Mouse (Mus musculus) stomach, embryonic 14.5 days (tissue): Measurements from ENCODE around the gene Pklr. TPM values are rescaled to one million over a fixed set of nuclear protein-coding genes. Genes with fewer than 3 reads are reported as not detected.

Experiments
- ATAC-seq: fragments of 200-750 bp; cut with Nextera tagmentation; 2 replicates; pipeline ENCODE4 v1.8.0; 2017; ENCODE audit warnings: low read depth, moderate TSS enrichment; ENCODE audit not compliant: insufficient number of reproducible peaks, insufficient read depth, low FRiP score
- H3K27ac ChIP-seq: fragments of 300-500 bp; sonication (generic); 2 replicates; pipeline ENCODE4 v1.5.1; 2014; ENCODE audit warnings: mild to moderate bottlenecking, low read length, moderate library complexity, mixed read lengths
- H3K27me3 ChIP-seq: fragments of 300-500 bp; sonication (generic); 2 replicates; pipeline ENCODE4 v1.6.1; 2014; ENCODE audit warnings: low read length, control low read depth, mixed read lengths; ENCODE audit not compliant: control insufficient read depth, insufficient read depth
- H3K36me3 ChIP-seq: fragments of 300-500 bp; sonication (generic); 2 replicates; pipeline ENCODE4 v1.6.1; 2014; ENCODE audit warnings: mild to moderate bottlenecking, control low read depth, low read length, moderate library complexity, mixed read lengths; ENCODE audit not compliant: control insufficient read depth, insufficient read depth
- H3K4me1 ChIP-seq: fragments of 300-500 bp; sonication (generic); 2 replicates; pipeline ENCODE4 v1.6.1; 2014; ENCODE audit warnings: low read length, control low read depth, mixed read lengths; ENCODE audit not compliant: control insufficient read depth, insufficient read depth
- H3K4me2 ChIP-seq: fragments of 300-500 bp; sonication (generic); replicated peaks from 2 replicates; pipeline ENCODE4 v1.6.1; 2014; ENCODE audit warnings: low read depth, low read length, control low read depth
- H3K4me3 ChIP-seq: fragments of 300-500 bp; sonication (generic); 2 replicates; pipeline ENCODE4 v1.5.1; 2014; ENCODE audit warnings: low read depth, low read length, control low read depth
- H3K9ac ChIP-seq: fragments of 300-500 bp; sonication (generic); replicated peaks from 2 replicates; pipeline ENCODE4 v1.6.1; 2014; ENCODE audit warnings: low read depth, mild to moderate bottlenecking, control low read depth, low read length, moderate library complexity, mixed read lengths
- H3K9me3 ChIP-seq: fragments of 300-500 bp; sonication (generic); 2 replicates; pipeline ENCODE4 v1.6.1; 2016; ENCODE audit warnings: low read depth, low read length, control low read depth; ENCODE audit not compliant: control insufficient read depth
- WGBS: fragments of 180-500 bp; shearing (Covaris S2); extraction: QIAGEN DNeasy Blood & Tissue Kit; methylation state at CpG from one replicate; pipeline ENCODE4 v1.1.7; 2014; 5-methylcytosine and 5-hydroxymethylcytosine counted together
- polyA plus RNA-seq: library from polyadenylated mRNA; unstranded; fragments of >200 nt; fragmentation: Nextera tagmentation; extraction: Ambion mirVana; gene quantifications from 2 replicates; pipeline ENCODE4 v1.2.1, GENCODE M21; 2014

Pklr gene
- polyA plus RNA-seq, 1 experiment from 2014 or later, result 3.3 TPM

DNA sequence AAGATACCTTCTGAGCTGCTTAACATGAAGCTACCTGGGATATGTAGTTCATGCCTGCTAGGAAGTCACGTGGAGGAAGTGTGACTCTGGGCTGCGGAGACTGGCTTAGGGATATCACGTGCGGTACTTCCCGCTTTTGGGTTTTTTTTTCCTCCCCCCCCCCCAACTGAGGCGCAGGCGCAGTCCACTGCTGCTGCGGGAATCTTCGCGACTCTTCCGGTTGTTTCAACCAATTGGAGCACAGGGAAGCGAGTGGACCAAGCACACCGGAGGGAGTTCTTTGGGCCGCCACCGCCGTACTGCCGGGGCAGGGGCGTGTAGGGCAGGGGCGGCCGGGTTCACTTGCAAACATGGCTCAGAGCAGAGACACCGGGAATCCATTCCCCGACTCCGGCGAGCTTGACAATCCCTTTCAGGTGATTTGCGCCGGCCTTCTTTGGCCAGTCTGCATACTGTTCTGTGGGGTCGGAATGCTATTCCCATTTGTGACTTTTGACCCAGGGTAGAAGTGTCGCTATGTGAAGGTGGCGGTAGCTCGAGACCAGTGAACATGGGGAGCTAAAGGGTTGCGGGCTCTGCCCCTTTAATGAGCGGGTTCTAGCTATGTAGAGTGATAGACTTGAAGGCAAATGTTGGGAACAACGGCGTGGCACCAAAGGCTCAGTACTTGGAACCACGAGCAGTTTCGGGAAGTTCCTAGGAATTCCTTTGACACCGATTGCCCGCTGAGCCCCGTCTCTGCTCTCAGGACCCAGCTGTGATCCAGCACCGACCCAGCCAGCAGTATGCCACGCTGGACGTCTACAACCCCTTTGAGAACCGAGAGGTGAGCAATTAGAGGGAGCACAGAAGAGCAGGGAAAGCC lies 41.5 kb downstream of the Pklr start, which contains the start of gene Scamp3:
Gene Scamp3 (plus strand): TSS at position 232 of the 865 bp plus-strand sequence.
- WGBS, result under 1% methylated on average over 43 of the region's 43 CpGs
- H3K9me3 ChIP-seq, result no peaks in the 10 kb centered on the region
- peak; percentile 95 for ATAC-seq
- peaks cover 6% of the 10 kb centered on the region; the same call in 1 of the 2 replicates for H3K4me1 ChIP-seq
- peak within 1 kb of the TSS; percentile 73 for H3K4me3 ChIP-seq
- peak within 1 kb of the TSS; percentile 82 for H3K4me2 ChIP-seq
- H3K27me3 ChIP-seq, result no peaks in the 10 kb centered on the region
- H3K27ac ChIP-seq, result peak within 1 kb of the TSS; percentile 66; the same call in 1 of the 2 replicates
- peaks cover 65% of the 10 kb centered on the region for H3K36me3 ChIP-seq
- peak within 1 kb of the TSS; percentile 86 for H3K9ac ChIP-seq

DNA sequence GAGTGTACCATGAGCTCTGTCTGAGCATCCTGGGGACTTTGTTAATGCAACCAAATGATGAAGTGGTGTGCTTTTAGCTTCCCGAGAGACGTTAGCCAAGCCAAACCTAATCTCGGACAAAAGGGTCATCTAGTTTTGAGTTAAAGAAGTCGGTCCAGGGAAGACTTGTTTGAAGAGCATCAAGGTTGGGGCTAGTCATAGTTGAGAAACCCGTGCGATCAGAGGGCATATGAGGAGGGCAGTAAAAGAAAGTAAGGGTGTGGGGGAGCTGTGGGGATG lies 42.1 kb downstream of the Pklr start:
- no peak for ATAC-seq
- Histone ChIP-seq H3K4me3 (peak overlapping the region; percentile 73), H3K36me3 (peaks cover 59% of the 10 kb centered on the region), H3K4me1 (peaks cover 9% of the 10 kb centered on the region; the same call in 1 of the 2 replicates), H3K9ac (peak overlapping the region; percentile 86), H3K27ac (peak overlapping the region; percentile 66; the same call in 1 of the 2 replicates), H3K27me3 (no peaks in the 10 kb centered on the region), H3K4me2 (peak overlapping the region; percentile 82), H3K9me3 (no peaks in the 10 kb centered on the region)
- WGBS, result 3% methylated on average over 6 of the region's 6 CpGs

DNA sequence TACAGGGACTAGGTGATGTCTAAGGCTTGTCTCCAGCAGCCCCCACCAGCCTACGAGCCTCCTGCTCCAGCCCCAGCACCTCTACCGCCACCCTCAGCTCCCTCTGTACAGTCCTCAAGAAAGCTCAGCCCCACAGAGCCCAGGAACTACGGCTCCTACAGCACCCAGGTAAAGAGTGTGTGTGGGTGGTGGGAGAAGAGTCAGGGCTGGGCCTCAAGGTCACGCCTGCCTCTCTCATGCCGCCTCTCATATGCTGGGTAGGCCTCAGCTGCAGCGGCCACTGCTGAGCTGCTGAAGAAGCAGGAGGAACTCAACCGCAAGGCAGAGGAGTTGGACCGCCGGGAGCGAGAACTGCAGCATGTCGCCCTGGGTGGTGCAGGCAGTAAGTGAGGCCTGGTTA lies 43.1 kb downstream of the Pklr start:
- Histone ChIP-seq H3K36me3 (peaks cover 49% of the 10 kb centered on the region), H3K4me2 (no peak overlapping the region), H3K27ac (no peak overlapping the region), H3K9ac (no peak overlapping the region; the same call in 1 of the 2 replicates), H3K27me3 (no peaks in the 10 kb centered on the region), H3K4me1 (peaks cover 15% of the 10 kb centered on the region; the same call in 1 of the 2 replicates), H3K9me3 (no peaks in the 10 kb centered on the region), H3K4me3 (no peak overlapping the region)
- WGBS, result 94% methylated on average over 11 of the region's 11 CpGs
- ATAC-seq, result no peak

DNA sequence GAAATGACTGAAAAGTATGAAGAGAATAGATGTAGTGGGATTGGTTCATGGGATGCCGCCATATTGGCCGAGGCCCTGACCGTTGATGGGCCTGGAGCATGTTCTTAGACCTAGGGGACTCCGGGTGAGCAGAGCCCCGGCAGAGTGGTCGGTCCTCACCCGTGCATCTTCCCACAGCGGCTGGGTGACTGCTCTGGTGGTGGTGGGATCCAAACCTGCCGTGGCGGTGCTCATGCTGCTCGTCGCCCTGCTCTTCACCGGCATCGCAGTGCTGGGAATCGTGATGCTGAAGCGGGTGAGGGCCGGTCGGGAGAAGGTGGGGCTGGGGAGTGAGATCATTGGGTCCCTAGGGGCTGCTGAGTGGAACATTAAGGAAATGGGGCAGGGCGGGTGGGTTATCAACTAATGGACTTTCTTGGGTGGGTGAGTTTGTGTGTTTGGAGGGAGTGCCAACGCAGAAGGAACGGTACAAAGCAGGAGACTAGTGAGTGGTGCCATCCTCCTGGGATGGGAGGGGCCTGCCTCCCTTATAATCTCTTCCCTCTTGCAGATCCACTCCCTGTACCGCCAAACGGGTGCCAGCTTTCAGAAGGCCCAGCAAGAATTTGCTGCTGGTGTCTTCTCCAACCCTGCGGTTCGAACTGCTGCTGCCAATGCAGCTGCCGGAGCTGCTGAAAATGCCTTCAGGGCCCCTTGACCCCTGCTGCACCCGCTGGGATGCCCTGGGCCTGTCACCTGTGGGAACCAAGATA lies 46.0 kb downstream of the Pklr start:
- WGBS, result 90% methylated on average over 27 of the region's 27 CpGs
- no peak overlapping the region for H3K27ac ChIP-seq
- no peaks in the 10 kb centered on the region for H3K27me3 ChIP-seq

DNA sequence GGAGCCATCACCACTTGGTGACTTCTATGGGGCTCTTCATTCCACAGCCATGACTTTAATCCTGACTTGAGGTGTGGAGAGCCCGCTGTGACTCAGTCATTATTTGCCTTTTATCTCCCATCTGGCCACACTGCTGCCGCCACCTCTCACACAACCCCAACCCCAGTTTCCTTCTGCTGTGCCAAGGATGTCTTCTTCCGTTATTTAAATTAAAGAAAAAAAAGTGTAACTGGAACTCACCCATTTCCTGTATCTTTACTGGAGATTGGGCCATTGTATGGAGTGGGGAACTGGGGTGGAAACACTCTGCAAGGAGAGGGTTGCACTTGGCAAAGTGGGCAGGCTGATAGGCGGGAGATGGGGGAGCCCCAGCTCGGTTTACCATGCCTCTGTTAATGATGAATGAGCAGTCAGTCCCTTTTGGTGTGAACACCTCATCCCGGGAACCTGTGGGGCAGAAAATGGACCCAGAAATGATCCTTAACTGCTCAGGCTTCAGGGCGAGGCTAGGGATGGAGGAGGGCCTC lies 46.7 kb downstream of the Pklr start:
- 44% methylated on average over 7 of the region's 7 CpGs for WGBS
- Histone ChIP-seq H3K4me3 (peak overlapping the region; percentile 62), H3K4me2 (peak overlapping the region; percentile 95), H3K9me3 (no peaks in the 10 kb centered on the region), H3K36me3 (peaks cover 26% of the 10 kb centered on the region; the same call in 1 of the 2 replicates), H3K27ac (no peak overlapping the region), H3K9ac (no peak overlapping the region), H3K27me3 (no peaks in the 10 kb centered on the region), H3K4me1 (peaks cover 26% of the 10 kb centered on the region; the same call in 1 of the 2 replicates)
- no peak for ATAC-seq

More for the DNA sequence above, 46.0 kb downstream of the Pklr start:
- peaks cover 26% of the 10 kb centered on the region; the same call in 1 of the 2 replicates for H3K4me1 ChIP-seq
- peaks cover 22% of the 10 kb centered on the region; the same call in 1 of the 2 replicates for H3K36me3 ChIP-seq
- no peaks in the 10 kb centered on the region for H3K9me3 ChIP-seq
- no peak overlapping the region for H3K4me2 ChIP-seq
- no peak for ATAC-seq
- no peak overlapping the region for H3K9ac ChIP-seq
- H3K4me3 ChIP-seq, result no peak overlapping the region

DNA sequence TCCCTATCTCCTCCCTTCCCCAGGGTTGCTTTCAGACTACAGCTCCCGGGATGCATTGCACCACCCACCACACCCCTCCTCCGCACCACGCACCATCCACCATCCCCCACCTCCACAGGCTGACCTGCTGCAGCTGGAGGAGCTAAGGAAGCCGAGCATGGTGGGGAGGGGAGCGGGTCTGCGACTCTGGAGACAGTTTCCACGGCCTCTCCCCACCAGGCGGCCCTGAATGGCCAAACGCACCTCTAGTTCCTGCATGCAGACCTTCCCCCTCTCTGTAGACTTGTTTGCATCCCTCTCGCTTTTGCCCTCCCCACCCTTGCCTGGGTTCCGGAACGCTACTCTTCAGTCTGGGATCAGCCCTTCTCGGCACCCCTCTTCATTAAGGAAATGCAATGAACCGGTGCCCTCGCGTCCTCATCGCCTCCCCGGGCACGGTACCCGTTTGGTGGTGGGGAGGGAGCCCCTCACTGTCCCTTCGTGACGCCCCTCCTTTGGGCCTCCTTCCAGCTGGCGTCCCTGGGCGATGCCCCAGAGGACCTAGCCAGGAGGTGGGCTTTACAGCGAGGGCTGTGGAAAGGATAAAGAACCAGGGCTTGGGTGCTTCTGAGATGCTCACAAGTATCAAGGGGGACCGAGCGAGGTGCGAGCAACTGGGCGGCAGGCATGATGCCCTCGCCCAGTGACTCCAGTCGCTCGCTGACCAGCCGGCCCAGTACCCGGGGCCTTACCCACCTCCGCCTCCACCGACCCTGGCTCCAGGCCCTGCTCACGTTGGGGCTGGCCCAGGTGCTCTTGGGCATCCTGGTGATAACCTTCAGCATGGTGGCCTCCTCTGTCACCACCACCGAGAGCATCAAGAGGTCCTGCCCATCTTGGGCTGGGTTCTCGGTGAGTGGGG lies 47.4 kb downstream of the Pklr start, which contains the start of gene Fam189b:
Gene Fam189b (plus strand): TSS at position 86 of the 901 bp plus-strand sequence.
- peaks cover 29% of the 10 kb centered on the region; the same call in 1 of the 2 replicates for H3K36me3 ChIP-seq
- H3K4me1 ChIP-seq, result peaks cover 24% of the 10 kb centered on the region; the same call in 1 of the 2 replicates
- ATAC-seq, result peak; percentile 93
- WGBS, result 4% methylated on average over 39 of the region's 39 CpGs
- H3K4me3 ChIP-seq, result peak within 1 kb of the TSS; percentile 62
- peak within 1 kb of the TSS; percentile 86 for H3K27ac ChIP-seq
- no peaks in the 10 kb centered on the region for H3K9me3 ChIP-seq
- peak within 1 kb of the TSS; percentile 95 for H3K4me2 ChIP-seq
- no peaks in the 10 kb centered on the region for H3K27me3 ChIP-seq
- peak within 1 kb of the TSS; percentile 78 for H3K9ac ChIP-seq

DNA sequence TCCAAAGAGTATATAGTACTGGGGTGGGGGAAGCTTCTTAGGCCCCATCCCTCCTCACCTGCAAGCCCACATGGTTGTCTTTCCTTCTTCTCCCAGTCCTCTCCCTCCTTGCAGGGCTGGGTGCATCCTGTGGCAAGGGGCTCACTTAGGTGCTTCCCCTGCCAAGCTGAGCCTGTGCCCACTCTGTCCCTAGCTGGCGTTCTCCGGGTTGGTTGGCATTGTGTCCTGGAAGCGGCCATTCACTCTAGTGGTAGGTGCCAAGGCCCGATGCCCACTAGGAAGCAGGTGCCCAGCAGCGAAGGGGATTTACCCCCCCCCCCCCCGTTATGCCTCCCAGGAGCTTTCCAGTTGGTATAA lies 48.0 kb downstream of the Pklr start:
- Histone ChIP-seq H3K4me1 (peaks cover 21% of the 10 kb centered on the region; the same call in 1 of the 2 replicates), H3K4me2 (peak overlapping the region; percentile 95), H3K9ac (peak overlapping the region; percentile 78), H3K36me3 (peaks cover 32% of the 10 kb centered on the region; the same call in 1 of the 2 replicates), H3K27me3 (no peaks in the 10 kb centered on the region), H3K27ac (peak overlapping the region; percentile 86; the same call in 1 of the 2 replicates), H3K9me3 (no peaks in the 10 kb centered on the region), H3K4me3 (peak overlapping the region; percentile 62)
- no peak for ATAC-seq
- 77% methylated on average over 6 of the region's 6 CpGs for WGBS
